Mouse (Mus musculus): ENCODE data around the gene Gm1604a.
"Not testable (repeated sequence)": the region's sequence is repeated elsewhere in the genome, so short reads cannot be mapped to it uniquely, and the experiment has no call there.

Gene Gm1604a

DNA sequence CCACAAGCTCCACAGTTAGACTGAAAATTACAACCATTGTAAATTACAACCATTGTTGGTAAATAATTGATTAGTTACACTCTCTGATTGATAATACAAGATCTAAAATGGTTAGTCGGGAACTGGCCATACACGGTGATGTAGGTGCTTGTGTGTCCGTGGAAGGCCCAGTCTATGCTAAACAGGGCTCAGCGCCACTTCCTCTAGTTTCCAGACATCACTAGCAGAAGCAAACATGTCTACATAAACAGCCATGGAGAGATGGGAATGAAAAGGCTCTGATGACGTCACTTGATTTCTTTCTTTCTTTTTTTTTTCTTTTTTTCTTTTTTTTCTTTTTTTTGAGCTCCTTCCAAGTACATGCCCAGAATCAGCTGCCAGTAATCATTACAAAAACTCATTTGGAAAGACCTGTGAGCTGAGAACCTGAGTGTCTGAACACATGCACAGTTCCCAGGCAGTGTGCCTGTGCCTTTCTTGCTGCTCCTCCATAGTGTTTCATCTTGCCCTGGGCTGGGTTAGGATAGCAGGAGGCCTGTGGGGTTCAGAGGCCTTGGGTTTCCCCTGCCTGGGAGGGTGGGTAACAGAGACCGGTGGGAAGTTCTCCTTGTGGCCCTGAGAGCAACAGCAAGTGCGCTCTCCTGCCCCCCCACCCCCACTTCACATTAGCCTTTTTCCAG lies 44.3 kb downstream of the Gm1604a start:
- DNase-seq (ENCODE audit: low read depth), result not testable (repeated sequence)

- peak; percentile 4 for DNase-seq (ENCODE audit: low read depth)
Measured at GRCm38 (mm10) chr17:7074494-7074893, 49.1 kb downstream of the Gm1604a start.

DNA sequence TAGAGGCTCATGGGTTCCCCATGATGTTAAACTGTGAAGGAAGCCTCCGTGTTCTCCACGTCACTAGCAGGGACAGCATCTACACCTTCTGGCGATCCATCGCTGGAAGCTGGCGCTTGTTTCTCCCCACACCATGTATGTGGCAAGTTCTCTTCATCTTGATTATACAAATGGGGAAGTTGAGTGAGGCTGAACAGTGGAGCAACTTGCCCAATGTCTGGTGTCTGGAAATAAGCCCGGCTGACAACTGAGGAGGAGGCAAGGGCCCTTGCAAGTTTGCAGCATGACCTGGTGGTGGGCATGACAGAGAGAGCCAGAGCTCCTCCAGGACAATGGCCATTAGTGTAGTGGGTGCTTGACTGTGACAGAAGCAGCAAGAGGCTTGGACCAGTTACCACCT lies 50.2 kb downstream of the Gm1604a start:
- DNase-seq (ENCODE audit: low read depth), result not testable (repeated sequence)

DNA sequence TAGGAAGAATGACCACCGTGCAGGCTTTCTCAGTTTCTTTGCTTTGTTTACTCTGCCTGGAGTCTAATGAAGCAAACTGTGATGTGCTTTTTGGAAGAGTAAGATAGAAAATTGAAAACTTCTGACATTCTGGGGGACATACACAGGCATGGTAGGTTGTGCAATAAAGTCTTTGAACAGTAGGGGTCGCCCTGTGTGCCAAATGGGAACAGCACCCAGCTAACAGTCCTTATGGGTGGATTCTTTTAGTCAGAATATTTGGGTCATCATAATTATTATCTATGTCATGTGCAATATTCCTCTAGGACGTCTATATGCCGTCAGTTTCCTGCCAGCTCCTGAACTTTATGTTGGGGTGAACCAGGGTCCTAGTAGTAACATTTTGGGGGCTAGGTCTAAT lies 54.2 kb downstream of the Gm1604a start:
- DNase-seq (ENCODE audit: low read depth), result not testable (repeated sequence)

- not testable (repeated sequence) for DNase-seq (ENCODE audit: low read depth)
Measured at GRCm38 (mm10) chr17:7084523-7084922, 59.2 kb downstream of the Gm1604a start.

GRCm38 (mm10) chr17:7085469-7086168 lies 60.3 kb downstream of the Gm1604a start:
- not testable (repeated sequence) for DNase-seq (ENCODE audit: low read depth)

- DNase-seq (ENCODE audit: low read depth), result not testable (repeated sequence)
Measured at GRCm38 (mm10) chr17:7086836-7087235, 61.5 kb downstream of the Gm1604a start.

- DNase-seq (ENCODE audit: low read depth), result not testable (repeated sequence)
Measured at GRCm38 (mm10) chr17:7097835-7098519, 72.6 kb downstream of the Gm1604a start.

- DNase-seq (ENCODE audit: low read depth), result not testable (repeated sequence)
Measured at GRCm38 (mm10) chr17:7099096-7099495, 73.7 kb downstream of the Gm1604a start.

- DNase-seq (ENCODE audit: low read depth), result not testable (repeated sequence)
Measured at GRCm38 (mm10) chr17:7102945-7103344, 77.6 kb downstream of the Gm1604a start.

- not testable (repeated sequence) for DNase-seq (ENCODE audit: low read depth)
Measured at GRCm38 (mm10) chr17:7111658-7112057, 86.3 kb downstream of the Gm1604a start.

DNA sequence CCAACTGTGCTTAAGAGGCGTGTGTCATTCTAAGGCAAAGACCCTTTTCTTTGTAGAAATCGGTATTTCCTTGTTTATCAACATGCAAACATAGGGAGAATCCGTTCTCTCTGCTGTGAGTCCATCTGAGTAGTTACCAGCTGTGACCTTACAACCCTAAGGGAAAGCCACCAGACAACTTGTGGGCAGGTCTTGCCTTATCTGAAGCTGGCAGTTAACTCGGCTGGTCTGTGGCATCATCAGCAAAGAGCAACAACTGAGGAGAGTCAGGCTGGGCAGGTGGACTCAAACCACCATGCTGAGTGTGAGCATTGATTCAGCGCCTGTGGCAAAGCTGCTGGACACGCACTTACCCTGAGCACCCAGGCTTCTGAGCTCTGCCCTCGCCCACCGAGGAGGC lies 90.9 kb downstream of the Gm1604a start:
- not testable (repeated sequence) for DNase-seq (ENCODE audit: low read depth)

DNA sequence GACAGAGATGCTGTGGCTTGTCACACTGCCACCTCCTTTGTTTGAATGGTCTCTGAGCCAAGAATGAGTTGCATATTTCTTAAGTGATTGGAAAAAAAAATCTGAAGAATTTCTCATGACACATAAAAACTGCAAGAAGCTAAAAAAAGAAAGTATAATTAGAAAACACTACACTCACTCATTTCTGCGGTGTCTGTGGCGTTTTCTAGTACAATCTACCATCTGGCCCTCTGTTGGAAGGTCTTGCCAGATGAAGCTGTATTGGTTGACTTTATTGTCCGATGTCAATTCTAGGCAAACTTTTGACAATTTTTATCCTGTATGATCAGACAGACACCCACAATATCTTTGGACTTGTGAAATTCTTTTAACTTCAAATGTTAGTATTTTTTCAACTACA lies 95.5 kb downstream of the Gm1604a start:
- not testable (repeated sequence) for DNase-seq (ENCODE audit: low read depth)

DNA sequence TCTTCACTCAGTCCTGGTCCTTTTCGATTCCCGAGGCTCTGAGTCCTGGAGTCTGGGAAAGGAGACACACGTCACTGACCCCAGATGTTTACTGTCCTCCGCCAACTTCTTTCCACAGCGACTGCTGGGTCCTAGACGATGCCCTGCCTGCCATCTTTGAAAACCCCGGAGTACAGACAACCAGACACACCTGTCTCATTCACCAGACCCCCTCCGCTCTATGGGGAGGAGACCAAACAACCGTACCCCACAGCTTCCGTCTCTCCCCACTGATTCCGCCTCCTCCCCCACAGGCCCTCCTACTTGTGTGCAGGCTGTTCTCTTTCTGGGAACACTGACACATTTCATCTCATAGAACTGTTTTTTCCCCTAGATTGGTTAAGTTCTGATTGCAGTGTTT lies 97.2 kb downstream of the Gm1604a start:
- not testable (repeated sequence) for DNase-seq (ENCODE audit: low read depth)

- not testable (repeated sequence) for DNase-seq (ENCODE audit: low read depth)
Measured at GRCm38 (mm10) chr17:7126475-7126874, 101.1 kb downstream of the Gm1604a start.

- not testable (repeated sequence) for DNase-seq (ENCODE audit: low read depth)
Measured at GRCm38 (mm10) chr17:7134002-7134401, 108.6 kb downstream of the Gm1604a start.

DNA sequence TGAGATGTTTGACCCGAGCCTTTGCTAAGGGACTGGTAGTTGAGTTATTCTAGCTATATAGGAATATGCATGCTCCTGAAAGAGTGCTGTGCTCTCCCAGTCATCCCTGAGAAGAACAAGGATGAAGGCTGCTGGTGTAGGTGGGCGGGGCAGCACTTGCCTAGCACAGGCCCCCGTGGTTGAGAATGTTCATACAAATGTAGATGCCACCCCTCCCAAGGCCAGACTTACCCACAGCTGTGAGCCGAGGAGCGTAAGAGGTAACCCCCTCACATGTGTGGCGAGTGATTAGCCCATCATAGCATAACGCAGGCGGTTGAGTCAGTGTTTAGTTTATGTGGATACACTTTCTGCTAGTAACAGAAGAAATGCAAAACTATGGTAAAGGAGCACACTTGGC lies 109.9 kb downstream of the Gm1604a start:
- not testable (repeated sequence) for DNase-seq (ENCODE audit: low read depth)
